Mouse (Mus musculus) forebrain, embryonic 10.5 days (tissue): ENCODE results near the gene Kazald1. TPM values are rescaled to one million over a fixed set of nuclear protein-coding genes. Genes with fewer than 3 reads are reported as not detected.

Source experiments
- DNase-seq: peaks from one replicate; pipeline ENCODE4 v3.0.0-alpha.2; 2017; ENCODE audit warnings: low spot score; ENCODE audit errors: extremely low spot score
- H3K27ac ChIP-seq: fragments of 300-500 bp; sonication (generic); 2 replicates; pipeline ENCODE4 v1.5.1; 2016; ENCODE audit warnings: mild to moderate bottlenecking
- H3K27me3 ChIP-seq: fragments of 300-500 bp; sonication (generic); 2 replicates; pipeline ENCODE4 v1.6.1; 2016; ENCODE audit warnings: mild to moderate bottlenecking; ENCODE audit not compliant: poor library complexity, severe bottlenecking
- H3K36me3 ChIP-seq: fragments of 300-500 bp; sonication (generic); replicated peaks from 2 replicates; pipeline ENCODE4 v1.6.1; 2016; ENCODE audit warnings: mild to moderate bottlenecking, moderate library complexity
- H3K4me1 ChIP-seq: fragments of 300-500 bp; sonication (generic); 2 replicates; pipeline ENCODE4 v1.6.1; 2016
- H3K4me3 ChIP-seq: fragments of 300-500 bp; sonication (generic); 2 replicates; pipeline ENCODE4 v1.5.1; 2016; ENCODE audit warnings: mild to moderate bottlenecking, moderate library complexity
- H3K9me3 ChIP-seq: fragments of 300-500 bp; sonication (generic); 2 replicates; pipeline ENCODE4 v1.6.1; 2016; ENCODE audit warnings: mild to moderate bottlenecking, moderate library complexity
- WGBS: fragments of 180-500 bp; shearing (Covaris S2); methylation state at CpG from one replicate; pipeline ENCODE4 v1.1.7; 2016; 5-methylcytosine and 5-hydroxymethylcytosine counted together
- polyA plus RNA-seq: library from polyadenylated mRNA; unstranded; fragments of >200 nt; fragmentation: Nextera tagmentation; extraction: Ambion mirVana; gene quantifications from 2 replicates; pipeline ENCODE4 v1.2.1, GENCODE M21; 2016

Kazald1 gene
- polyA plus RNA-seq, 1 experiment from 2014 or later = 0.20 TPM

DNA sequence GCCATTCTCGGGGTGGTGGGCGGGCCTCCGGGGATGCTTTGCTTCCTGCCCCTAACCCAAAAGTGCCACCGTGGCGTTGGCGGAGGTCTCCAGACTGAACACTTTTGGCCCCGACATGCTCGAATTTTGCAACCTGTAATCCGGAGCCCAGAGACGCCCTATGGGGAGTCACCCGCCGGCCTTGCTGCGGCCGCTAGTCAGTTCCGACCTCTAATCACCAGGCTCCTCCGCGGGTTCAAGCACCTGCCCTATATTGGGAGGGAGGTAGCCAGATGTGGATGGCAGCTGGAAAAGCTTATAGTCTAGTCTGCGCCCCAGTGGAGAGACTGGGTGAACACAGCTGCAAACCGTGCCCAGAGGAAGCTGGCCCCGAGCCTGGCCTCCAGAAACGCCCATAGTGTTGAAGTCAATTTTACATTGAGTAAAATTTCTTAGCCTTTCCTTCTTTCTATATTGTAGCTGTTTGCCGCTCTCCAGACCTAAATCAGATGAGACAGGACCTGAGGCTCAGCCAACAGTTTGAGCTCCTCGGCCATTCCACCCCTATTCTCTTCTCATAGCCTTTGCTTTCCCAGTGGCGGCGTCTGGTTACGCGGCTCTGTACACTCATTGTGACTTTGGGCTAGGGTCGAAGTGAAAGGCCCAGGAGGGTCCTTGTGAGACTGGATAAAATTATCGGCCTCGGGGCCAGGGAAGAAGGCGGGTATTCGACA, 438 bp downstream of the Kazald1 start:
- peak; percentile 35 for DNase-seq
- Histone ChIP-seq H3K27me3 (peaks cover 89% of the 10 kb centered on the region), H3K4me1 (peaks cover 68% of the 10 kb centered on the region), H3K9me3 (no peaks in the 10 kb centered on the region), H3K27ac (peak overlapping the region; percentile 91), H3K4me3 (peak overlapping the region; percentile 62), H3K36me3 (no peaks in the 10 kb centered on the region)
- WGBS = under 1% methylated on average over 32 of the region's 32 CpGs

DNA sequence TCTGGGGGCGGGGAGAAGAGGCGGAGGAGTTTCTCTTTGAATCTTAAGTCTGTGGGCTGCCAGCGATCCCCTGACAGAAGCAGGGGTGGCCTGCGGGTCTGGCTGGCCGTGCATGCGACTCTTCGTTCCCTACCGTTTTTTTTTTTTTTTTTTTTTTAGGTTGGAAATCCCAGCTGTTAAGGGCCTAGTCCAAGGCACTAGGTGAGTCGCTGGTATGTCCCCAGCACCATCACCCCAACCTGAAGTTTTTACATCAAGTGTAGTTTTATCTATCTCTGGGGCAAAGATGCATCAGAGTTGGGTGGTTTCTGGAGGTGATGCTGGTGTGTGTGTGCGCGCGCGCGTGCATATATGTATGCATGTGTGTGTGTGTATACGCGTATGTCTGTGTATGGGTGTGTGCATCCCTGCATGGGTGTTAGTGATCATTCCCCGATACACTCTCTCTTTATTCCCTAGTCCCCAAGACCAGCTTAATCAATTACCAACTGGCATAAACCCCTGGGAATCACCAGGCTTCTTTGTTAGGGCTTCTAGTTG, 1.1 kb downstream of the Kazald1 start:
- WGBS = 6% methylated on average over 17 of the region's 17 CpGs
- Histone ChIP-seq H3K36me3 (no peaks in the 10 kb centered on the region), H3K4me1 (peaks cover 68% of the 10 kb centered on the region), H3K4me3 (peak overlapping the region; percentile 62), H3K9me3 (no peaks in the 10 kb centered on the region), H3K27me3 (peaks cover 89% of the 10 kb centered on the region), H3K27ac (no peak overlapping the region)
- peak; percentile 35 for DNase-seq

DNA sequence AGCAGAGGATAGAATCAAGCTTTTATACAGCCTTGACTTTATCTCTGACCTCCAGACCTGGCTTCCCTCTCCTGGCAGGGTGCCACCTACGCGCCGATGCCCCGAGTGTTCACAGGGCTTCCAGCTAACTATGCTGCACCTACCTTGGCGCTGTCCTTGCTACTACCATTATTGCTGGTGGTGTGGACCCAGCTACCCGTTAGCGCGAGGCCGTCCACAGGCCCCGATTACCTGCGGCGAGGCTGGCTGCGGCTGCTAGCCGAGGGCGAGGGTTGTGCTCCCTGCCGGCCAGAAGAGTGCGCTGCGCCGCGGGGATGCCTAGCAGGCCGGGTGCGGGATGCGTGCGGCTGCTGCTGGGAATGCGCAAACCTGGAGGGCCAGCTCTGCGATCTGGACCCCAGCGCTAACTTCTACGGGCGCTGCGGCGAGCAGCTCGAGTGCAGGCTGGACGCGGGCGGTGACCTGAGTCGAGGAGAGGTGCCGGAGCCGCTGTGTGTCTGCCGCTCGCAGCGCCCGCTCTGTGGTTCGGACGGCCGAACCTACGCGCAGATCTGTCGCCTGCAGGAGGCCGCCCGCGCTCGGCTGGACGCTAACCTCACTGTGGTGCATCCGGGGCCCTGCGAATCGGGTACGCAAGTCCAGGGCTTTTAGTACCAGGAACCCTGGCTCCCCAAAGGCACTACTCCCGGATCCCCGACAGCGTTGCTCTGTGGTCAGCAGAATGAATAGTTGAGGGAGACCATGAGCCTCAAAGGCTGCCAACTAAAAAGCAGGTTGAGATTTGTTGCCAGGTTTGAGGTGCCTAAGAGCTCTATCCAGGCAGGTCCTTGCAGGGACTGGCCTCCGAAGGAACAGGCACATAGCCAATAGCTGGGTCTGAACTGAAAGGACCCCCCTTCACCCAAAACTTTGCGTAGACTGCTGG, 1.8 kb downstream of the Kazald1 start:
- Histone ChIP-seq H3K36me3 (no peaks in the 10 kb centered on the region), H3K4me1 (peaks cover 71% of the 10 kb centered on the region), H3K27me3 (peaks cover 89% of the 10 kb centered on the region), H3K4me3 (peak overlapping the region; percentile 62), H3K27ac (peak overlapping the region; percentile 58; the same call in 1 of the 2 replicates), H3K9me3 (no peaks in the 10 kb centered on the region)
- DNase-seq = peak; percentile 69
- under 1% methylated on average over 62 of the region's 62 CpGs for WGBS

DNA sequence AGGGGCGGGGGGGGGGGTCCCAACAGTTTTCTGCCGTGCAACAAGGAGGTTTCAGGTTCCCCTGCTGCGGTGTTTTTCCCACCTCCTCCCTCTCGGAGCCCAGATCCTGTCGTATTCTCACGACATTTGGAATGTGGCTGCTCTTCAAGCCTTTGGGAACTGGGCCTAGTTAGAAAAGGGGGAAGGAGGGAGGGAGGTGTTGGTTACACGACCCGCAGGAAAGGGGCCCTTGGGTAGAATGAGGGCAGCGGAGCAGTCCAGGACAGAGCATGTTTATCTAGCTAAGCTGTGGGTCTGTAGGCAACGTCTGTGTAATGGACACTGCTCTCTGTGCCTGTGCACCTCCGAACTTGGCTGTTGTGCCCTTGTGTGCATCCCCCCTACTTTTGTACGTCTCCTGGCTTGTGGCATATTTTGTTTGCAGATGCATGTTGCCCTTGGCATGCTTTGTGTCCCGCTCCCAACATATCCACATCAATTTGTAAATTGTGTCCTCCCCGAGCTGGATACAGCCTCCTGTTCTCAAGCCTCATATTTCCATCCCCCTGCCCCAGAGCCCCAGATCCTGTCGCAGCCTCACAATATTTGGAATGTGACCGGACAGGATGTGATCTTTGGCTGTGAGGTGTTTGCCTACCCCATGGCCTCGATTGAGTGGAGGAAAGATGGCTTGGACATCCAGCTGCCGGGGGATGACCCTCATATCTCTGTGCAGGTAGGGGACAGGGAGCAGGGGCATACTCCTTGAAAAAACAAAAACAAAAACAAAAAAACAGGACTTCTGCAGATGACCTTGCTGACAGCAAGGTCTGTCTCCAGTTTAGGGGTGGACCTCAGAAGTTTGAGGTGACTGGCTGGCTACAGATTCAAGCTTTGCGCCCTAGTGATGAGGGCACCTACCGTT, 3.0 kb downstream of the Kazald1 start:
- peak; percentile 33 for DNase-seq
- no peaks in the 10 kb centered on the region for H3K36me3 ChIP-seq
- H3K4me1 ChIP-seq = peaks cover 71% of the 10 kb centered on the region
- peaks cover 90% of the 10 kb centered on the region for H3K27me3 ChIP-seq
- no peak overlapping the region for H3K4me3 ChIP-seq
- H3K9me3 ChIP-seq = no peaks in the 10 kb centered on the region
- 5% methylated on average over 20 of the region's 20 CpGs for WGBS
- no peak overlapping the region for H3K27ac ChIP-seq

DNA sequence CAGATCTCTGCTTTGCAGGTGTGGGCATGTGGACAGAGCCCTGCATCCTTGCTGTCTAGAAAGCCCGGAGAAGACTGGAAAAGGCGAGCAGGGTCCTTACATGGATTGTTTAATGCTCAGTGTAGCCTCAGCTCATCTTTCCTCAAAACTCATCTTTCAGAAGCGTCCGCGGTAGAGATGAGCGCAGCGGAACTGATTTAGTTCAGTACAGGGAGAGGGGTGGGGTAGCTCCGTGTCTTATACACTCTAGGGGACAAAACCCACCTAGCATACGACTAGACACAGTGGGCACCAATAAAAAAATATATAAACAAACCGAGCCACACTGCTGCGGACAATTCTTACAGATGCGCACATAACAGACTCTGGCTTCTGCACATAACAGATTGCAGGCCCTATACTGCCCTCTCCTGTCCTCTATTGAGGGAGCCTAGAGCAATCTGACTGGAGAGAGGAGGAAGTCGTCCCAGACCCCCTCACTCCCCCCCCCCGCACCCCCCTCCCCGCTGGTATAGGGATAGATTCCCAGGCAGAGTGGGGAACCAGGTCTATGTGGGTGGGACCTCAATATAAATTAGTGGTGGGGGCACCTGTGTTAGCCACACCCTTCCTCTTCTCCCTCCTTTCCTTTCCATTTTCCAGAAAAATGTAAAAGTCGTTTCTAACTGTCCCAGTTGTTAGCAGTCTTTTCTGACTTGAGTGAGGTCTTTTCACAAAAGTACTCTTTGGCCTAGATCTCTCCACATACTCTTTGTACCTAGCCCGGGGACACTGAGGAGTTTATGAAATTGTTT, 4.1 kb downstream of the Kazald1 start:
- DNase-seq = peak; percentile 35
- 4% methylated on average over 17 of the region's 17 CpGs for WGBS
- no peak overlapping the region for H3K27ac ChIP-seq
- peak overlapping the region; percentile 42 for H3K4me3 ChIP-seq
- peaks cover 73% of the 10 kb centered on the region for H3K4me1 ChIP-seq
- peaks cover 92% of the 10 kb centered on the region for H3K27me3 ChIP-seq
- no peaks in the 10 kb centered on the region for H3K9me3 ChIP-seq
- no peaks in the 10 kb centered on the region for H3K36me3 ChIP-seq

DNA sequence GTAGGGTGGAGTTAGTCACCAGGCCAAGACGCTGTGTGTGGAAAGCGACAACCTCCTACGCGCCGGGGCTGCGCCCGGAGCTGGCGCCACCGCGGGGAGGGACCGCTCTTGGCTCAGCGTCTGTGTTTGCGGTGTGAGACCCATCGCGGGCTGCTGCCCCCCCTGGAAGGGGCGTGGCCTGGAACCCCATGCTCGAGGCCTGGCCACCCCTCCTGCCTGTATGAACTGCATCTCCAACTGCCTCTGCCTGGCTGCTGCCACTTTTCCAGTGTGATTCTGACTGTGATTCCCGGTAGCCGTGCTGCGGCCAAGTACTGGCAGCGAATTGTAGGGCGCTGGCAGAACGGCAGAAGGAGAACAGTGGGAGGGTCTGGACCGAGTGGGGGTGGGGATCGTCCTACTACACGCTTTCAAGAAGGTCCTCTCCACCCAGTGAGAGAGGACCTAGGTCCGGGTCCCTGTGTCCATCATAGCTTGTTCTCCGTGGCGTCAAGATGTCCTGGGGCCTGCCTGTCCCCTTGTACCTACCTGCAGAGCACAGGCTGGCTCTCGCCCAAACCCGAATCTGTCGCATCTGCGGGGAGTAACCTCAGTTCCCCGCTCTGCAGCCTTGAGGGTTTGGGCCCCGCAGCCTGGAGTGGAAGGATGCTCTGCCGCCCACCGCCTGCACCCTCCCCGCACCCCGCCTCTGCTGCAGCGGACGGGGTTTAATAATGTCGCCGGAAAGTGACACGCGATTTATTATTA, 4.9 kb downstream of the Kazald1 start:
- no peaks in the 10 kb centered on the region for H3K36me3 ChIP-seq
- DNase-seq = peak; percentile 47
- under 1% methylated on average over 45 of the region's 45 CpGs for WGBS
- peak overlapping the region; percentile 42 for H3K4me3 ChIP-seq
- no peaks in the 10 kb centered on the region for H3K9me3 ChIP-seq
- H3K27ac ChIP-seq = no peak overlapping the region
- H3K27me3 ChIP-seq = peaks cover 99% of the 10 kb centered on the region
- peaks cover 71% of the 10 kb centered on the region for H3K4me1 ChIP-seq

DNA sequence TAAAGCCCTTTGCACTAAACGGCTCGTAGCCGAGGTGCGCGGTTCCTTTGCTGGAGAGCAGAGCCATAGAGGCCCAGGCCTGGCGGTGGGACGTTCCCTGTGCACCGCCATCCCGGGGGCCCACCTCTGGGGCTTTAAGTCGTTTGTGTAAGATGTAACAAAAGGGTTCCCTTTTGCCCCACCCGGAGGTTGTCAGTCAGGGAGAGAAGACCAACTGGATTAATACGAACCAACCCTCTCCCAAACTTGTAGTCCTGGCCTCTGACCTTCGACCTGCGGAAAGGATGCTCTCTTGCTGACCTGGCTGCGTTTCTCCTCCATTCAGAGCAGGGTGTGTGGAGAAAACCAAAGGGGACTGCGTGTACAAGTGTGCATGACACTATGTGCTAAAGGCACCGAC, 5.7 kb downstream of the Kazald1 start:
- H3K9me3 ChIP-seq = no peaks in the 10 kb centered on the region
- 0% methylated on average over 17 of the region's 17 CpGs for WGBS
- H3K36me3 ChIP-seq = no peaks in the 10 kb centered on the region
- H3K27me3 ChIP-seq = peaks cover 100% of the 10 kb centered on the region
- H3K4me3 ChIP-seq = peak overlapping the region; percentile 42
- DNase-seq = peak; percentile 34
- H3K4me1 ChIP-seq = peaks cover 64% of the 10 kb centered on the region
- H3K27ac ChIP-seq = no peak overlapping the region

DNA sequence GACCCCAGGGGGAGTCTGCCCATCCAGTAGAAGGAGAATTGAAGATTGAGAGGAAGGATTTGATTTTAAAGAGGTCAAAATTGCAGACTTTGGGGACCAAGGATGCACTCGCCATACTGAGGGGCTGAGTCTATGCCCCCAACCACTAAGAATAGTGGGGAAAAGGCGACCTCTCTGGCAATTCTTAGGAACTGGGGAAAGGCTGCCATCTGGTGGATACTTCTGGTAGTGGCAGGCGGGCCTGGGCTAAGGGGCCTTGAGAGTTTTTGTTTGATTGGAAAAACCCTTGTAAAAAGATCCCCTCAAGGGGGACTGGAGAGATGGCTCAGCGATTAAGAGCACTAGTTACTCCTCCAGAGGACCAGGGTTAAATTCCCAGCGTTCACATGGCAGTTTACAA, 6.2 kb downstream of the Kazald1 start:
- DNase-seq = peak; percentile 78
- under 1% methylated on average over 5 of the region's 5 CpGs for WGBS
- Histone ChIP-seq H3K4me1 (peaks cover 59% of the 10 kb centered on the region), H3K9me3 (no peaks in the 10 kb centered on the region), H3K27me3 (peaks cover 100% of the 10 kb centered on the region), H3K4me3 (peak overlapping the region; percentile 42), H3K27ac (no peak overlapping the region), H3K36me3 (no peaks in the 10 kb centered on the region)

DNA sequence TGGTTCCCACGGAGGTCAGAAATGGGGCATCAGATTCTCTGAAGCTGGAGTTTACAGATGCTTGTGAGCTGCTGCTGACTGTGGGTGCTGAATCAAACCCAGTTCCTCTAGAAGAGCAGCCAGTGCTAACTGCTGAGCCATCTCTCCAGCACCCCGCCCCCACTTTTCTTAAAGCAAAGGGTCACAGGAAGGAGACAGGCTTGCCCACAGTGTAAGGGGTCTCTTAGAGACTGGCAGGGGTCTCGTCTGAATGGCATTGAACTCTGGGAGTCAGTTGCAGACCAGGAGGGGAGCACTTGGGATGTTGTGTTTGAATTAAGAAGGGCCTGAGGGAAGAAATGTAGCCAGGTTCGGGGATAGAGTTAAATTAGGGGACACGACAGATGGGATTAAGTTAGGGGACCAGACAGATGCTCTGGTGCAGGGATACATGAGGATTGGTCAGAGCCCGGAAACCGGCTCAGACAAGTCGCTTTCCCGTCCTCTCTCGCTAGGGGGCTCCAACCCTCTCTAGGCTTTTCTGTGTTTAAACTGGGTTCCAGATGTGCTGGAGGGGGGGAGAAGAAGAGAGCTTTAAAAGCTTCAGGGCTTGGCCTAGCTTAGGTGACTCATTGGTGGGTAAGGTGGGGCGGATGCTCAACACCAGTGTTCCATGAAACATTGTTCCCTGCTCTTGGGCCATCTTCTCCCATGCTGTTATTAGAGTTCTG, 7.0 kb downstream of the Kazald1 start:
- DNase-seq = peak; percentile 55
- H3K27ac ChIP-seq = no peak overlapping the region
- H3K27me3 ChIP-seq = peaks cover 100% of the 10 kb centered on the region
- H3K36me3 ChIP-seq = no peaks in the 10 kb centered on the region
- no peaks in the 10 kb centered on the region for H3K9me3 ChIP-seq
- WGBS = 16% methylated on average over 11 of the region's 11 CpGs
- peaks cover 52% of the 10 kb centered on the region for H3K4me1 ChIP-seq
- no peak overlapping the region for H3K4me3 ChIP-seq

DNA sequence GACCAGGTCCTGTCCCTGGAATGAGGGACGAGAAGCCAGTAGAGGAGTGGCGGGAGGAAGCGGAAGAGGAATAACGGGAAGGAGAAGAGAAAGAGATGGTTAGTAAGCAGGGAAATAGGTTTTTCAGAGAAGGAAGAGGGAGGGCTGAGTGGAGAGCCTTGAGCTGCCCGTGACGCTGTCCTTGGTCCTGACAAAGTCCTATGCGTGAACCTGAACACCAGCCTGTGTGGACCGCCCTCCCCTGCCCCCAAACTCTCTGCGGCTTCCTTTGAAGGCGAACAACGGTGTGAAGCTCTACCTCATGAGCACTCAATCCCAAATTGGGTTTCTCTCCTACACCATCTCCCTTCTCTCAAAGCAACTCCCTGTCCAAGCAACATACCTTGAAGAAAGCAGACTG, 22.8 kb downstream of the Kazald1 start:
- no peak overlapping the region for H3K4me3 ChIP-seq
- H3K36me3 ChIP-seq = no peaks in the 10 kb centered on the region
- peaks cover 18% of the 10 kb centered on the region for H3K27me3 ChIP-seq
- no peaks in the 10 kb centered on the region for H3K9me3 ChIP-seq
- no peak overlapping the region for H3K27ac ChIP-seq
- H3K4me1 ChIP-seq = no peaks in the 10 kb centered on the region
- peak; percentile 24 for DNase-seq
- 28% methylated on average over 11 of the region's 11 CpGs for WGBS
